Mouse (Mus musculus) bone marrow macrophage, adult 2 months (primary cell): Measurements from ENCODE around the gene Gm2244. TPM values are rescaled to one million over a fixed set of nuclear protein-coding genes. Genes with fewer than 3 reads are reported as not detected.
"Not testable (repeated sequence)": the region's sequence is repeated elsewhere in the genome, so short reads cannot be mapped to it uniquely, and the experiment has no call there.

Source experiments
- H3K27ac ChIP-seq: 2 replicates; pipeline ENCODE4 v1.5.1; 2012; ENCODE audit warnings: low read depth, low read length; ENCODE audit not compliant: insufficient read depth
- H3K4me1 ChIP-seq: 2 replicates; pipeline ENCODE4 v1.6.1; 2012; ENCODE audit warnings: low read length; ENCODE audit not compliant: control insufficient read depth, insufficient read depth
- H3K4me3 ChIP-seq: 2 replicates; pipeline ENCODE4 v1.5.1; 2012; ENCODE audit warnings: mild to moderate bottlenecking, low read length, moderate library complexity; ENCODE audit not compliant: insufficient read depth
- polyA plus RNA-seq: library from polyadenylated mRNA; stranded (reverse); fragments of >200 nt; gene quantifications from 2 replicates; pipeline ENCODE4 v1.2.4, GENCODE M21; 2012; ENCODE audit not compliant: missing spikeins, insufficient read depth, insufficient read length

Gene Gm2244
- not detected in 2 replicates for polyA plus RNA-seq

GRCm38 (mm10) chr14:19549863-19550262 lies at the start of gene Gm2244:
Gene Gm2244, minus strand, starts transcription at chr14:19549963.
- H3K27ac ChIP-seq, H3K4me3 ChIP-seq, H3K4me1 ChIP-seq: not testable (repeated sequence)

GRCm38 (mm10) chr14:19584804-19585667 lies 35.3 kb upstream of the Gm2244 start, which contains the start of gene Gm2237:
Gene Gm2237, minus strand, starts transcription at chr14:19585135.
- not testable (repeated sequence) for H3K27ac ChIP-seq, H3K4me1 ChIP-seq, H3K4me3 ChIP-seq

Other genes starting within 250 kb of the Gm2244 start
- gene Gm21738, start 131.0 kb downstream of the Gm2244 start, polyA plus RNA-seq, result 36.9 and 103 TPM in 2 replicates
- not detected in 2 replicates for gene Gm2237, start 35.2 kb upstream of the Gm2244 start, polyA plus RNA-seq
- gene Gm5458, start 52.6 kb upstream of the Gm2244 start, polyA plus RNA-seq, result not detected in 2 replicates
- 1.0 and 1.5 TPM in 2 replicates for gene Nid2, start 201.3 kb upstream of the Gm2244 start, polyA plus RNA-seq